10 mouse cellular contexts compared by ENCODE assay signal in genomic region chr9:13686977-13687659, GRCm38 (mm10).
A peak's percentile ranks its signal among the peaks of the same experiment; 100 is the strongest.
DNase-seq lines count a peak whose midpoint lies in the region; ATAC-seq and TF ChIP-seq lines count a peak whose summit lies in the region.
"Had no signal": no experiment of that assay in that cellular context is flagged by ENCODE, and none has a peak within 500 bp of the region (broad histone marks: within the 10 kb centered on the region; RNA-seq: fewer than 3 reads in every experiment).

No protein-coding gene starts in this region.

- peak; percentile 58 for DNase-seq in CD4-positive helper T cell, adult 2 months (ENCODE audit: low read depth, low spot score)
- peak; percentile 52 for DNase-seq in T-cell, adult 2 months (ENCODE audit: low spot score)
- peak; percentile 26 to 53 for DNase-seq in natural killer cell, adult 2 months (ENCODE audit: low spot score in 2 of 2)
- no peak for DNase-seq in MN1 (ENCODE audit: low spot score)
- DNase-seq in cerebellum, adult 8-10 months: no peak
- no peak for DNase-seq in cerebellum, adult 11-12 months

- no peak overlapping the region for H3K4me2 ChIP-seq in intestine, postnatal 0 days (replicated peaks; ENCODE audit: low read depth)
- no peak overlapping the region for H3K4me2 ChIP-seq in intestine, embryonic 16.5 days (ENCODE audit: low read depth, low read length)
- H3K4me2 ChIP-seq: hindbrain, embryonic 15.5 days had no signal

- 76% methylated on average over 19 of the region's 19 CpGs for WGBS in intestine, postnatal 0 days
- WGBS in intestine, embryonic 16.5 days: 81% methylated on average over 19 of the region's 19 CpGs

- no peaks in the 10 kb centered on the region for H3K36me3 ChIP-seq in intestine, postnatal 0 days (ENCODE audit: control insufficient read depth, insufficient read depth)
- H3K36me3 ChIP-seq in intestine, embryonic 16.5 days (ENCODE audit: control insufficient read depth, insufficient read depth, low read length): no peaks in the 10 kb centered on the region
- H3K36me3 ChIP-seq: hindbrain, embryonic 15.5 days had no signal

- TF ChIP-seq CTCF in intestine, postnatal 0 days (IDR thresholded peaks at IDR 0.05; ENCODE audit: low read depth): peak; percentile 61

- no peak for ATAC-seq in intestine, postnatal 0 days
- ATAC-seq in intestine, embryonic 16.5 days: no peak

- H3K4me3 ChIP-seq in intestine, postnatal 0 days (ENCODE audit: low read depth, low read length): no peak overlapping the region
- H3K4me3 ChIP-seq in intestine, embryonic 16.5 days (ENCODE audit: low read length): no peak overlapping the region
- H3K4me3 ChIP-seq: hindbrain, embryonic 15.5 days; myocyte had no signal

- H3K9me3 ChIP-seq in intestine, postnatal 0 days (ENCODE audit: control insufficient read depth): no peaks in the 10 kb centered on the region
- no peaks in the 10 kb centered on the region for H3K9me3 ChIP-seq in intestine, embryonic 16.5 days (ENCODE audit: control insufficient read depth, low read length)
- H3K9me3 ChIP-seq: hindbrain, embryonic 15.5 days had no signal

- H3K27ac ChIP-seq in intestine, postnatal 0 days (ENCODE audit: low read depth, low read length): no peak overlapping the region
- no peak overlapping the region for H3K27ac ChIP-seq in intestine, embryonic 16.5 days (ENCODE audit: low read length)
- H3K27ac ChIP-seq: hindbrain, embryonic 15.5 days had no signal

- no peaks in the 10 kb centered on the region for H3K4me1 ChIP-seq in intestine, postnatal 0 days (replicated peaks; ENCODE audit: control insufficient read depth, insufficient read depth, low read length)
- no peaks in the 10 kb centered on the region for H3K4me1 ChIP-seq in intestine, embryonic 16.5 days (ENCODE audit: control insufficient read depth, insufficient read depth, low read length)

- H3K9ac ChIP-seq in intestine, postnatal 0 days (ENCODE audit: low read depth, low read length): no peak overlapping the region
- H3K9ac ChIP-seq in intestine, embryonic 16.5 days (ENCODE audit: low read depth, low read length): no peak overlapping the region
- H3K9ac ChIP-seq: hindbrain, embryonic 15.5 days had no signal

- no peaks in the 10 kb centered on the region for H3K27me3 ChIP-seq in intestine, postnatal 0 days (replicated peaks; ENCODE audit: control insufficient read depth, insufficient read depth, low read length)
- no peaks in the 10 kb centered on the region for H3K27me3 ChIP-seq in intestine, embryonic 16.5 days (replicated peaks; ENCODE audit: control insufficient read depth, insufficient read depth, low read length)
- H3K27me3 ChIP-seq: hindbrain, embryonic 15.5 days had no signal

Comparison
In these comparisons a context has a peak if more than half of its experiments do, and no peak if none do; other contexts are left out.
1. DNase-seq: peak in CD4-positive helper T cell, adult 2 months (single experiment), T-cell, adult 2 months (single experiment) and natural killer cell, adult 2 months (2 of 2); none in MN1 (single experiment), cerebellum, adult 8-10 months (single experiment) and cerebellum, adult 11-12 months (single experiment).